Mouse (Mus musculus) embryonic facial prominence, embryonic 11.5 days (tissue): Measurements from ENCODE around the gene Fgfr2. TPM values are rescaled to one million over a fixed set of nuclear protein-coding genes. Genes with fewer than 3 reads are reported as not detected.

Source experiments
- ATAC-seq: fragments of 200-750 bp; cut with Nextera tagmentation; replicated peaks from 2 replicates; pipeline ENCODE4 v1.8.0; 2017; ENCODE audit warnings: low read depth; ENCODE audit not compliant: insufficient number of reproducible peaks, low FRiP score, low TSS enrichment
- DNase-seq: peaks from one replicate; pipeline ENCODE4 v3.0.0-alpha.2; 2015; ENCODE audit warnings: low spot score
- H3K27ac ChIP-seq: fragments of 300-500 bp; sonication (generic); replicated peaks from 2 replicates; pipeline ENCODE4 v1.5.1; 2014; ENCODE audit warnings: mild to moderate bottlenecking, low read depth, low read length, control low read depth
- H3K27me3 ChIP-seq: fragments of 300-500 bp; sonication (generic); 2 replicates; pipeline ENCODE4 v1.6.1; 2014; ENCODE audit warnings: mild to moderate bottlenecking, low read length, moderate library complexity, mixed read lengths; ENCODE audit not compliant: control insufficient read depth, insufficient read depth
- H3K36me3 ChIP-seq: fragments of 300-500 bp; sonication (generic); replicated peaks from 2 replicates; pipeline ENCODE4 v1.6.1; 2014; ENCODE audit warnings: low read depth, mild to moderate bottlenecking, low read length, moderate library complexity, mixed read lengths; ENCODE audit not compliant: control insufficient read depth, insufficient read depth
- H3K4me1 ChIP-seq: fragments of 300-500 bp; sonication (generic); 2 replicates; pipeline ENCODE4 v1.6.1; 2014; ENCODE audit warnings: low read length, mixed read lengths; ENCODE audit not compliant: control insufficient read depth, insufficient read depth
- H3K4me2 ChIP-seq: fragments of 300-500 bp; sonication (generic); 2 replicates; pipeline ENCODE4 v1.6.1; 2014; ENCODE audit warnings: low read depth, mild to moderate bottlenecking, control low read depth, low read length, moderate library complexity
- H3K4me3 ChIP-seq: fragments of 300-500 bp; sonication (generic); 2 replicates; pipeline ENCODE4 v1.5.1; 2014; ENCODE audit warnings: low read depth, low read length, control low read depth
- H3K9ac ChIP-seq: fragments of 300-500 bp; sonication (generic); replicated peaks from 2 replicates; pipeline ENCODE4 v1.6.1; 2014; ENCODE audit warnings: mild to moderate bottlenecking, control low read depth, low read length
- H3K9me3 ChIP-seq: fragments of 300-500 bp; sonication (generic); replicated peaks from 2 replicates; pipeline ENCODE4 v1.6.1; 2016; ENCODE audit warnings: mild to moderate bottlenecking, low read length, inconsistent platforms, mixed read lengths; ENCODE audit not compliant: control insufficient read depth
- WGBS: fragments of 180-500 bp; shearing (Covaris S2); extraction: QIAGEN DNeasy Blood & Tissue Kit; methylation state at CpG from one replicate; pipeline ENCODE4 v1.1.7; 2014; 5-methylcytosine and 5-hydroxymethylcytosine counted together
- polyA plus RNA-seq: library from polyadenylated mRNA; unstranded; fragments of >200 nt; fragmentation: Nextera tagmentation; extraction: Ambion mirVana; gene quantifications from 2 replicates; pipeline ENCODE4 v1.2.1, GENCODE M21; 2014

Fgfr2 gene
- polyA plus RNA-seq, 1 experiment from 2014 or later: 75.6 TPM

- WGBS: 81% methylated on average over 11 of the region's 11 CpGs
- H3K4me1 ChIP-seq: no peaks in the 10 kb centered on the region
- no peaks in the 10 kb centered on the region for H3K9me3 ChIP-seq
- no peaks in the 10 kb centered on the region; the same call in 1 of the 2 replicates for H3K27me3 ChIP-seq
- no peaks in the 10 kb centered on the region for H3K36me3 ChIP-seq
- H3K9ac ChIP-seq: no peak overlapping the region
- H3K27ac ChIP-seq: no peak overlapping the region
- no peak overlapping the region for H3K4me2 ChIP-seq
- no peak overlapping the region for H3K4me3 ChIP-seq
- DNase-seq: no peak
- ATAC-seq: no peak
Measured at GRCm38 (mm10) chr7:132631313-132631712, 491.8 kb downstream of the Fgfr2 start.

- Histone ChIP-seq H3K9ac (no peak overlapping the region), H3K27ac (no peak overlapping the region), H3K9me3 (no peaks in the 10 kb centered on the region), H3K36me3 (no peaks in the 10 kb centered on the region), H3K4me2 (no peak overlapping the region), H3K4me3 (no peak overlapping the region), H3K27me3 (no peaks in the 10 kb centered on the region), H3K4me1 (no peaks in the 10 kb centered on the region)
- ATAC-seq: no peak
- no peak for DNase-seq
- WGBS: 86% methylated on average over 3 of the region's 3 CpGs
Measured at GRCm38 (mm10) chr7:132627448-132627847, 495.7 kb downstream of the Fgfr2 start.

- ATAC-seq: no peak
- Histone ChIP-seq H3K4me1 (no peaks in the 10 kb centered on the region), H3K27me3 (no peaks in the 10 kb centered on the region), H3K36me3 (no peaks in the 10 kb centered on the region), H3K4me2 (no peak overlapping the region), H3K27ac (no peak overlapping the region), H3K9ac (no peak overlapping the region), H3K9me3 (no peaks in the 10 kb centered on the region), H3K4me3 (no peak overlapping the region)
- WGBS: 60% methylated on average over 4 of the region's 4 CpGs
- no peak for DNase-seq
Measured at GRCm38 (mm10) chr7:132626174-132626573, 497.0 kb downstream of the Fgfr2 start.

DNA sequence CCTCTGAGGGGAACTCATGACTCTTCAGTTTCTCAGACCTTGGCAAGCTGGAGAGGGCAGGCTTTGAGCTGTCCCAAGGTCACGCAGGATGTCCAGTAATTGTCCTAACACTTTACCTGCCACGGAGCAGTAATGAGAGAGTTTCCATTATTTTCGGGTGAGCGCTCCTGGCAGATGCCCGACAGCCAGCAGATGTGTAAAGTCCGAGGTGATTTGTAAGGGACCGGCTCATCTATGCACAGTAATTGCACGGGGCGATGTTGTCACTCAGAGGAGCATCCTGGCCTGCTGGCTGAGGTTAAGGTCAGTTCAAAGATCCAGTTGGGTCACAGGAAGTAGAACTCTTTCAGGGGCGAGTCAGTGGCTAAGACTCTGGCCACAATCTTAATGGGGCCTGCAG is 499.0 kb downstream of the Fgfr2 start:
- DNase-seq: no peak
- Histone ChIP-seq H3K4me2 (no peak overlapping the region), H3K27me3 (no peaks in the 10 kb centered on the region), H3K27ac (no peak overlapping the region), H3K36me3 (no peaks in the 10 kb centered on the region), H3K9me3 (no peaks in the 10 kb centered on the region), H3K9ac (no peak overlapping the region), H3K4me3 (no peak overlapping the region), H3K4me1 (no peaks in the 10 kb centered on the region)
- WGBS: 68% methylated on average over 10 of the region's 10 CpGs
- ATAC-seq: no peak

DNA sequence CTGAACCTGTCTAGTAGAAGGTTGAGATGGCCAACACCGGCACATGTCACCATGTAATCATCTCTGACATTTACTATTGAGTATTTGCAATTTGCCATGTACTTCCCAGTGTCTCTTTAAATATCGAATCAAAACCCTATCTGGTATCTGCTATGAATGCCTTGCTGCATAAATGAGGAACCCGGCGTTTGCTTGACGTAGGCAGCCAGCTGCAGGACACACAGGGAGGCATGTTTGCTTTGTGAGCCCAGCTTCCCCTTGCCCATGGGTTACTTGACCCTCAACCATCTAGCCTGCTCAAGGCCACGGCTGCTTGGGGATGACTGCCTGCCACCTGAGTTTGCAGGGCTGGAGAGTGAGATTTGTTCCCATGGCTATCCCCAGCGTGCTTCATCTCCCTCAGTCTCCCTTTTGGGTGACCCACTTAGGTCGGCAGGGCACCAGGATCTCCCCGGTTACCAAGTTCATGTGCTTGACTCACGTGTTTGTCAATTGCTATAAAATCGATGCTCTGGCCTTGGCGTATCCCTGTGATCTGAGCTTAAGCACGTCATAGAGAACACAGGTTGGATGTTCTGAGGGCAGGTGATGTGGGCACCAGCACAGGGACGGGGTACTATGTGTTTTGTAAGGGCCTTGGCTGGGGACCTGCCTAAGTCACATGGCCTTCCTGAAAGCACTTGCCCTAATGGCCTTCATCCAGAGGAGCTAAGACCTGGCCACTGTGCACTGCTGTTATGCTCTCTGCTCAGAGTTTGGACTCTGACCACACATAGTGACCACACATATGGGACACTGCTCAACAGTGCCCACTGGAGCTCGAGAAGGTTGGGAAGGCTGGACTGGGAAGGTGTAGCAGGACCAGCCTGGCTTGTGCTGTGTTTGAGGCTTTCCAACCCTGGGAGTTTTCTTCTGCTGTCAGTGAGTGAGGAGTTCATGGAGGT is 502.9 kb downstream of the Fgfr2 start:
- ATAC-seq (no peak), DNase-seq (no peak)
- Histone ChIP-seq H3K4me2 (no peak overlapping the region), H3K27ac (no peak overlapping the region), H3K4me1 (no peaks in the 10 kb centered on the region), H3K36me3 (no peaks in the 10 kb centered on the region), H3K9ac (no peak overlapping the region), H3K9me3 (no peaks in the 10 kb centered on the region), H3K4me3 (no peak overlapping the region), H3K27me3 (no peaks in the 10 kb centered on the region)
- WGBS: 87% methylated on average over 15 of the region's 15 CpGs

GRCm38 (mm10) chr7:132619549-132619948 is 503.6 kb downstream of the Fgfr2 start:
- Histone ChIP-seq H3K36me3 (no peaks in the 10 kb centered on the region), H3K4me2 (no peak overlapping the region), H3K27ac (no peak overlapping the region), H3K27me3 (no peaks in the 10 kb centered on the region), H3K9me3 (no peaks in the 10 kb centered on the region), H3K4me3 (no peak overlapping the region), H3K9ac (no peak overlapping the region), H3K4me1 (no peaks in the 10 kb centered on the region)
- ATAC-seq: no peak
- WGBS: 93% methylated on average over 8 of the region's 8 CpGs
- DNase-seq: no peak

DNA sequence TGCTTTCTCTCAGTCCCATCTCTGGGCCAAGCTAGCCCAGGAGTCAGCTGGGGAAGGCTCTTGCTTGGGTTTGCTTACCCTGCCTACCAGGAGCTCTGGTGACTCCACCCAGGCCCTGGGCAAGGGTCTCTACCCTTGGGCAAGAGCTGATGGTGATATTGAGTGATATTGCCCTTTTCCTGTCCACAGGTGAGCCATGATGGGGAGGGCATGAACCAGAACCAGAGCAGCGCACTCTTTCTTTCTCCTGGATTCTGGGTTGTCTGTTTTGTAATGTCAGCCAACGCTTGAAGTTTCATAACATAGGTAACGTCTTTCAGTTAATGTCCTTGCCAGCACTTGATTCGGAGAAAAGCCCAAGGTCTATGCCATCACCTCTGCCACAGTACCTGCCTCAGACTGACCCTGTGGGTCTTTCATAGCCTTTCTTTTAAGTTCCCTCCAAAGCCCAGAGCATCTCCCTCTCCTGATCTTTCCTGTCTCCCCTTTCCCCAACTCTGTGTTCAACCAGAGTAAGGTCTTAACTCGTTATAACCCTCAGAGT is 506.1 kb downstream of the Fgfr2 start:
- Histone ChIP-seq H3K4me1 (no peaks in the 10 kb centered on the region), H3K27me3 (no peaks in the 10 kb centered on the region), H3K27ac (no peak overlapping the region), H3K9me3 (no peaks in the 10 kb centered on the region), H3K9ac (no peak overlapping the region), H3K36me3 (no peaks in the 10 kb centered on the region), H3K4me2 (no peak overlapping the region), H3K4me3 (no peak overlapping the region)
- ATAC-seq (no peak), DNase-seq (no peak)
- 77% methylated on average over 5 of the region's 5 CpGs for WGBS

DNA sequence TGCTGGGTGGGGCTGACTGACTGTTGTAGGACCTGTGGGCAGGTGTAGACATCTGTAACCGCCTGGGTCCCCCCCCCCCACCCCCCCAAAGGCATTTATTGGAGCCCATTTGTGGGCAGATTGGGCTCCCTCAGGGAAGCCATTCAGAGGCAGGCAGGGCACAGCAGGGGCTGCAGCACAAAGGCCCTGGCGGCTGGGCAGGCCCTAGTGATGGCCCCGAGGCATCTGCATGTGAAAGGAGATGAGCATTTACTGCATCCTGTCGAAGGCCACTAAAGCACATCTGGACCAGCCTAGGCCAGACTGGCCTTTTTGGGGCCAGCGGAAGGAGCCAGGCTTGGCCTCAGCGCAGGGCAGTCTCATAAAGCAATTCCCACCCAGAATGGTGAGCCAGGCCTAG is 506.8 kb downstream of the Fgfr2 start:
- DNase-seq (no peak), ATAC-seq (peak; percentile 36; the same call in 1 of the 2 replicates)
- Histone ChIP-seq H3K9ac (no peak overlapping the region), H3K4me3 (no peak overlapping the region), H3K4me1 (no peaks in the 10 kb centered on the region), H3K4me2 (no peak overlapping the region), H3K27ac (no peak overlapping the region), H3K36me3 (no peaks in the 10 kb centered on the region), H3K27me3 (no peaks in the 10 kb centered on the region), H3K9me3 (no peaks in the 10 kb centered on the region)
- 13% methylated on average over 6 of the region's 6 CpGs for WGBS
